Mouse (Mus musculus) bone marrow macrophage, adult 2 months (primary cell): ENCODE results near the gene Emsy.

Experiments
- CTCF ChIP-seq: IDR thresholded peaks from 2 replicates; pipeline ENCODE4 v1.5.1; 2012; ENCODE audit warnings: low read depth, mild to moderate bottlenecking, low read length, moderate library complexity
- POLR2A ChIP-seq: IDR thresholded peaks from 2 replicates; pipeline ENCODE4 v1.6.1; 2012; ENCODE audit warnings: mild to moderate bottlenecking, low read depth, low read length, borderline replicate concordance

GRCm38 (mm10) chr7:98692761-98693546, 36.4 kb upstream of the Emsy start:
- no peak for TF ChIP-seq POLR2A
- TF ChIP-seq CTCF, result no peak
